Mouse (Mus musculus) intestine, embryonic 14.5 days (tissue): ENCODE results near the gene Cldn14. TPM values are rescaled to one million over a fixed set of nuclear protein-coding genes. Genes with fewer than 3 reads are reported as not detected.

Experiments
- ATAC-seq: fragments of 200-750 bp; cut with Nextera tagmentation; replicated peaks from 2 replicates; pipeline ENCODE4 v1.8.0; 2017; ENCODE audit warnings: low read depth, moderate number of reproducible peaks, moderate TSS enrichment, moderate library complexity; ENCODE audit not compliant: low FRiP score, low TSS enrichment
- DNase-seq: peaks from one replicate; pipeline ENCODE4 v3.0.0-alpha.2; 2018; ENCODE audit warnings: low spot score
- H3K27ac ChIP-seq: fragments of 300-500 bp; sonication (generic); 2 replicates; pipeline ENCODE4 v1.5.1; 2014; ENCODE audit warnings: low read depth, mild to moderate bottlenecking, control low read depth
- H3K27me3 ChIP-seq: fragments of 300-500 bp; sonication (generic); replicated peaks from 2 replicates; pipeline ENCODE4 v1.6.1; 2014; ENCODE audit warnings: low read length, control low read depth; ENCODE audit not compliant: control insufficient read depth, insufficient read depth
- H3K36me3 ChIP-seq: fragments of 300-500 bp; sonication (generic); 2 replicates; pipeline ENCODE4 v1.6.1; 2014; ENCODE audit warnings: low read length, control low read depth; ENCODE audit not compliant: control insufficient read depth, insufficient read depth
- H3K4me1 ChIP-seq: fragments of 300-500 bp; sonication (generic); replicated peaks from 2 replicates; pipeline ENCODE4 v1.6.1; 2014; ENCODE audit warnings: low read length, control low read depth, mixed read lengths; ENCODE audit not compliant: control insufficient read depth, insufficient read depth
- H3K4me2 ChIP-seq: fragments of 300-500 bp; sonication (generic); 2 replicates; pipeline ENCODE4 v1.6.1; 2014; ENCODE audit warnings: low read length
- H3K4me3 ChIP-seq: fragments of 300-500 bp; sonication (generic); 2 replicates; pipeline ENCODE4 v1.5.1; 2014; ENCODE audit warnings: low read depth, low read length, control low read depth, mixed read lengths
- H3K9ac ChIP-seq: fragments of 300-500 bp; sonication (generic); 2 replicates; pipeline ENCODE4 v1.6.1; 2014; ENCODE audit warnings: mild to moderate bottlenecking, low read length
- H3K9me3 ChIP-seq: fragments of 300-500 bp; sonication (generic); 2 replicates; pipeline ENCODE4 v1.6.1; 2016; ENCODE audit warnings: low read length, control low read depth; ENCODE audit not compliant: control insufficient read depth
- WGBS: fragments of 180-500 bp; shearing (Covaris S2); extraction: QIAGEN DNeasy Blood & Tissue Kit; methylation state at CpG from one replicate; pipeline ENCODE4 v1.1.7; 2014; 5-methylcytosine and 5-hydroxymethylcytosine counted together
- polyA plus RNA-seq: library from polyadenylated mRNA; unstranded; fragments of >200 nt; fragmentation: Nextera tagmentation; extraction: Ambion mirVana; gene quantifications from 2 replicates; pipeline ENCODE4 v1.2.1, GENCODE M21; 2014

The Cldn14 gene
- polyA plus RNA-seq, 1 experiment from 2014 or later = 0.14 TPM

- no peak for ATAC-seq
- Histone ChIP-seq H3K27me3 (no peaks in the 10 kb centered on the region), H3K36me3 (peaks cover 7% of the 10 kb centered on the region), H3K4me1 (peaks cover 8% of the 10 kb centered on the region; the same call in 1 of the 2 replicates), H3K9me3 (no peaks in the 10 kb centered on the region), H3K9ac (no peak overlapping the region), H3K4me3 (no peak overlapping the region), H3K4me2 (no peak overlapping the region), H3K27ac (no peak overlapping the region)
- DNase-seq = no peak
- WGBS = 75% methylated on average over 3 of the region's 3 CpGs
These were observed 98.7 kb downstream of the Cldn14 start for GRCm38 (mm10) chr16:93909936-93910335.

DNA sequence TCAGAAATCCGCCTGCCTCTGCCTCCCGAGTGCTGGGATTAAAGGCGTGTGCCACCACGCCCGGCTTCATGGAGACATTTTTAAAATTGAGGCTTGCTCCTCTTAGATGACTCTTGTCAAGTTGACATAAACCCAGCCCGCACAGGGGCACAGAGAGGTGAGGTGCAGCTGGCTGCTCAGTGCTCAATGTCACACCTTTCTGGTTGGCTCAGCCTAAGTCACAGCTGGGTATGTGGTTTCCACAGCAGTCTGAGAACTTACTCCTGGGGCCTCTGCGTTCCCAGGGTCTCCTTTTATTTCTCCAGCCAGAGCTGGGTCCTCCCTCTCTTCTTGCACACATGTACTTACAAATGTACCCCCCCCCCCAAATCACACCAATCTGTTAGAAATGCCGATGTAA lies 100.4 kb downstream of the Cldn14 start:
- 92% methylated on average over 8 of the region's 8 CpGs for WGBS
- H3K9me3 ChIP-seq = no peaks in the 10 kb centered on the region
- DNase-seq (no peak), ATAC-seq (no peak)
- no peak overlapping the region for H3K9ac ChIP-seq
- H3K27me3 ChIP-seq = no peaks in the 10 kb centered on the region
- no peak overlapping the region for H3K4me3 ChIP-seq
- peaks cover 11% of the 10 kb centered on the region for H3K36me3 ChIP-seq
- H3K4me2 ChIP-seq = no peak overlapping the region
- no peak overlapping the region for H3K27ac ChIP-seq
- H3K4me1 ChIP-seq = peaks cover 8% of the 10 kb centered on the region; the same call in 1 of the 2 replicates

- ATAC-seq (no peak), DNase-seq (no peak)
- no peak overlapping the region for H3K4me2 ChIP-seq
- H3K9me3 ChIP-seq = no peaks in the 10 kb centered on the region
- no peak overlapping the region for H3K4me3 ChIP-seq
- H3K27me3 ChIP-seq = no peaks in the 10 kb centered on the region
- peaks cover 7% of the 10 kb centered on the region; the same call in 1 of the 2 replicates for H3K4me1 ChIP-seq
- H3K36me3 ChIP-seq = peaks cover 15% of the 10 kb centered on the region
- H3K27ac ChIP-seq = no peak overlapping the region
- WGBS = 73% methylated on average over 5 of the region's 5 CpGs
- no peak overlapping the region for H3K9ac ChIP-seq
These were observed 100.9 kb downstream of the Cldn14 start for GRCm38 (mm10) chr16:93907761-93908160.

DNA sequence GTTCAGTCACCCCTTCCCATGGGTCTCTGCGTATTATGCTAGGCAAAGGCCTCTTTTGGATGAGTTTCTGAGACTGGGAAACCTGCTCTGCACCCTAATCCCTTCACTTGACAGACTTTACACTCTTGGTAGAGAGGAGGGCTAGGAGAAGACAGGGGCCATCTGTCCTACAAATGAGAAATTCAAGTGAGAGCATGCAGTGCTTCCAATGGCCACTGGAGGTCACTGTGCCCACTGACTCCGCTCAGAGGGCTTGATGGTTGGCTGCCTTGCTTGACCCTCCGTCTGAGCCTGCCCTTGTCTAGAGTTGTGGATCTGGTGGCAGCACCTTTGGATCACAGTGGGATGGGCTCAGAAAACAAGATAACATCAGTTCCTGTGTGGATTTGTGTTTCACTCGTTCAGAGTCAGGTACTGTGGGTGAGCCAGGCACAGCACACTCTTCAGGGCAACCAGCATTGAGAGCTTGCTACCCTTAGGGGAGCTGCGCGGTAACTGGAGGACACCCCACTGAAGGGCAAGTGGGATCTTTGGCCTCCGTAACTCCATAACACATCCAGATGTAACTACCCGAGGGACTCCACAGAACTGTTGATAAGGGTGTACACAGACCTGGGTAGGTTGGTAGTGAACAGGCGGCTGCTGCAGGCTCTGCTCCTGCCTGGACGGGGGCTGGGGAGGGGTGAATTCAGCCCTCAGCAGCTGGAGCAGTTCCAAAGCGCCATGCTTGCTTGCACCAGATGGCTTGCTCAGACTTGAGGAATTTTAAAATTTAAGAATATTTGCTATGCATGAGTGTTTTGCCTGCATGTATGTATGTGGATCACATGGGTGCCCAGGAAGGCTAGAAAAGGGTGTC lies 102.3 kb downstream of the Cldn14 start:
- WGBS = 56% methylated on average over 11 of the region's 11 CpGs
- Histone ChIP-seq H3K9ac (no peak overlapping the region), H3K4me3 (no peak overlapping the region), H3K4me1 (no peaks in the 10 kb centered on the region), H3K36me3 (peaks cover 28% of the 10 kb centered on the region), H3K27me3 (no peaks in the 10 kb centered on the region), H3K27ac (no peak overlapping the region), H3K4me2 (no peak overlapping the region), H3K9me3 (no peaks in the 10 kb centered on the region)
- DNase-seq (peak; percentile 82), ATAC-seq (0 out of 2 replicates have a peak, but pooled peaks have one; percentile 16)

- no peak overlapping the region for H3K9ac ChIP-seq
- H3K4me3 ChIP-seq = no peak overlapping the region
- DNase-seq = no peak
- H3K4me1 ChIP-seq = no peaks in the 10 kb centered on the region
- H3K27ac ChIP-seq = no peak overlapping the region
- no peak for ATAC-seq
- no peaks in the 10 kb centered on the region for H3K27me3 ChIP-seq
- no peaks in the 10 kb centered on the region for H3K9me3 ChIP-seq
- WGBS = 76% methylated on average over 6 of the region's 6 CpGs
- H3K36me3 ChIP-seq = peaks cover 46% of the 10 kb centered on the region
- H3K4me2 ChIP-seq = no peak overlapping the region
These were observed 105.6 kb downstream of the Cldn14 start for GRCm38 (mm10) chr16:93903027-93903426.

DNA sequence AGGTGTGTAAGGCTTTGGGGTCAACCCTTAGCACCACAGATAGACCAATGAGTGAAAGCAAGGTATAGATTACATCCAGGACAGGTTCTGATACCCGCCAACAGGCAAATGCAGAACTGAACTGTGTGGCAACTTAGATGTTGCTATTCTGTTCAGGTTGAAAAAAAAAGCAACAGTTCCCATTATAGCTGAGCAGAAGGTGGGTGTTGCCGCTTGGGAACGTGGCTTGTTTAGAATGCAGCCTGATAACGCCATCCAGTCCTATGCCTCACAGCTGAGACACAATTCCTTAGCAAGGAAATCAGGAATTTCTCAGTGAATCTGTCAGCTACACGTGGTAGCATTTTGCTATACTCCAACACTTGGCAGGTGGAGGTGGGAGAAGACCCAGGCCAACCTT lies 115.4 kb downstream of the Cldn14 start:
- Histone ChIP-seq H3K4me2 (no peak overlapping the region), H3K27me3 (no peaks in the 10 kb centered on the region), H3K4me3 (no peak overlapping the region), H3K9ac (no peak overlapping the region), H3K4me1 (no peaks in the 10 kb centered on the region), H3K9me3 (no peaks in the 10 kb centered on the region), H3K27ac (no peak overlapping the region), H3K36me3 (peaks cover 67% of the 10 kb centered on the region)
- ATAC-seq = no peak
- 83% methylated on average over 5 of the region's 5 CpGs for WGBS
- DNase-seq = no peak

DNA sequence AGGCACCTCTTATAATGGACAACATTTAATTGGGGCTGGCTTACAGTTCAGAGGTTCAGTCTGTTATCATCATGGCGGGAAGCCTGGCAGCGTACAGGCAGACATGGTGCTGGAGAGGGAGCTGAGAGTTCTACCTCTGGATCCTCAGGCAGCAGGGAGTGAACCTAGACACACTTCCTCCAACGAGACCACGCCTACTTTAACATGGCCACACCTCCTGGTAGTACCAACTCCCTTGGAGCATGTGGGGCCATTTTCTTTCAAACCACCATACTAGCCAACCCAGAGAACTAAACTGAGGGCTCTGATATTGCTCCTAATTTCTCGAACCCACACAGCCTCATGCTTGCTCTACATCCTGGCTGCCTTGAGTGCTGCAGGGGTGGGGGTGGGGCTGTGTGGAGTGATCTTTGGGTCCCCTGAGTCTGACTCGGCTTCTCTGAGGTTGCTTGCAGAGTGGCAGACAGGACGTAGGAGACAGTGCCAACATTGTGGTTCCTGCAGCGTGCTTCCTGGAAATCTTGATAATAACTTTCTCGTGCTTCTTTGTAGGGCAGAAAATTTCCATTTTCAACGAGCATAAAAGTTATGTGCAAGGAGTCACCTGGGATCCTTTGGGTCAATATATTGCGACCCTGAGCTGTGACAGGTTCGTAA lies 117.6 kb downstream of the Cldn14 start:
- Histone ChIP-seq H3K4me3 (no peak overlapping the region), H3K27ac (no peak overlapping the region), H3K4me2 (no peak overlapping the region), H3K4me1 (no peaks in the 10 kb centered on the region), H3K36me3 (peaks cover 78% of the 10 kb centered on the region), H3K9ac (no peak overlapping the region), H3K27me3 (no peaks in the 10 kb centered on the region), H3K9me3 (no peaks in the 10 kb centered on the region)
- ATAC-seq (no peak), DNase-seq (no peak)
- 86% methylated on average over 12 of the region's 12 CpGs for WGBS

- Histone ChIP-seq H3K9me3 (no peaks in the 10 kb centered on the region), H3K4me2 (no peak overlapping the region), H3K4me1 (no peaks in the 10 kb centered on the region; the same call in 1 of the 2 replicates), H3K9ac (no peak overlapping the region), H3K4me3 (no peak overlapping the region), H3K27me3 (no peaks in the 10 kb centered on the region), H3K27ac (no peak overlapping the region), H3K36me3 (peaks cover 56% of the 10 kb centered on the region)
- ATAC-seq = no peak
- DNase-seq = no peak
- 88% methylated on average over 6 of the region's 6 CpGs for WGBS
These were observed 120.2 kb downstream of the Cldn14 start for GRCm38 (mm10) chr16:93888481-93888880.
